Mouse (Mus musculus): ENCODE results near the gene Nckap5.

- no peak for TF ChIP-seq CTCF (IDR thresholded peaks at IDR 0.05; ENCODE audit: control insufficient read depth, insufficient read depth, insufficient read length)
- TF ChIP-seq USF1 (IDR thresholded peaks at IDR 0.05; ENCODE audit: low read depth), result no peak
- no peak for TF ChIP-seq MAX (IDR thresholded peaks at IDR 0.05)
- TF ChIP-seq MYOD1 (IDR thresholded peaks at IDR 0.05; ENCODE audit: control insufficient read depth, insufficient read length, low read depth), result no peak
- TF ChIP-seq MYOG (IDR thresholded peaks at IDR 0.05; ENCODE audit: control insufficient read depth, extremely low read depth, insufficient read length), result no peak
- TF ChIP-seq CEBPB (IDR thresholded peaks at IDR 0.05; ENCODE audit: low read depth), result no peak
Measured at GRCm38 (mm10) chr1:126573714-126574113, 256.9 kb downstream of the Nckap5 start.

All from C2C12 (cell line).